Mouse (Mus musculus) left cerebral cortex, adult 18-20 months (tissue): Measurements from ENCODE around the gene Tenm2. TPM values are rescaled to one million over a fixed set of nuclear protein-coding genes. Genes with fewer than 3 reads are reported as not detected.

Source experiments
- DNase-seq, 2 experiments: peaks; one replicate each; pipeline ENCODE4 v3.0.0; 2021 to 2022; ENCODE audit warnings: low spot score in 2 of 2, mixed read lengths in 1 of 2
- total RNA-seq, 2 experiments: library from RNA; stranded (reverse); gene quantifications; 2 replicates each; pipeline ENCODE4 v1.2.3; 2021

Tenm2 gene
- total RNA-seq, 2 experiments from 2014 or later, result 74.9 to 82.1 TPM

- DNase-seq, result no peak
Measured at GRCm38 (mm10) chr11:36911406-36911805, 324.4 kb downstream of the Tenm2 start.

GRCm38 (mm10) chr11:36909036-36909435, 326.7 kb downstream of the Tenm2 start:
- no peak for DNase-seq

GRCm38 (mm10) chr11:36902302-36902701, 333.5 kb downstream of the Tenm2 start:
- DNase-seq, result no peak

GRCm38 (mm10) chr11:36893061-36893460, 342.7 kb downstream of the Tenm2 start:
- DNase-seq, result no peak

GRCm38 (mm10) chr11:36891106-36891505, 344.7 kb downstream of the Tenm2 start:
- no peak for DNase-seq

GRCm38 (mm10) chr11:36887490-36887889, 348.3 kb downstream of the Tenm2 start:
- no peak for DNase-seq

GRCm38 (mm10) chr11:36886147-36886546, 349.6 kb downstream of the Tenm2 start:
- no peak for DNase-seq

GRCm38 (mm10) chr11:36872961-36873360, 362.8 kb downstream of the Tenm2 start:
- DNase-seq, result peak in 1 of 2 experiments; percentile 3

GRCm38 (mm10) chr11:36870548-36870947, 365.2 kb downstream of the Tenm2 start:
- DNase-seq, result no peak

- no peak for DNase-seq
Measured at GRCm38 (mm10) chr11:36851690-36852089, 384.1 kb downstream of the Tenm2 start.

GRCm38 (mm10) chr11:36847451-36847850, 388.3 kb downstream of the Tenm2 start:
- no peak for DNase-seq

- no peak for DNase-seq
Measured at GRCm38 (mm10) chr11:36832855-36833254, 402.9 kb downstream of the Tenm2 start.

GRCm38 (mm10) chr11:36831511-36831910, 404.3 kb downstream of the Tenm2 start:
- no peak for DNase-seq

- DNase-seq, result no peak
Measured at GRCm38 (mm10) chr11:36824666-36825065, 411.1 kb downstream of the Tenm2 start.

- DNase-seq, result no peak
Measured at GRCm38 (mm10) chr11:36804615-36805014, 431.1 kb downstream of the Tenm2 start.

GRCm38 (mm10) chr11:36802208-36802631, 433.5 kb downstream of the Tenm2 start:
- no peak for DNase-seq

- no peak for DNase-seq
Measured at GRCm38 (mm10) chr11:36801683-36802082, 434.1 kb downstream of the Tenm2 start.

- DNase-seq, result no peak
Measured at GRCm38 (mm10) chr11:36799409-36799808, 436.4 kb downstream of the Tenm2 start.

GRCm38 (mm10) chr11:36758009-36758408, 477.8 kb downstream of the Tenm2 start:
- no peak for DNase-seq

- DNase-seq, result no peak
Measured at GRCm38 (mm10) chr11:36746286-36746685, 489.5 kb downstream of the Tenm2 start.

GRCm38 (mm10) chr11:36727800-36728199, 508.0 kb downstream of the Tenm2 start:
- peak in 1 of 2 experiments; percentile 7 for DNase-seq

- DNase-seq, result no peak
Measured at GRCm38 (mm10) chr11:36702881-36703280, 532.9 kb downstream of the Tenm2 start.

- DNase-seq, result no peak
Measured at GRCm38 (mm10) chr11:36700951-36701350, 534.8 kb downstream of the Tenm2 start.

- no peak for DNase-seq
Measured at GRCm38 (mm10) chr11:36700131-36700530, 535.6 kb downstream of the Tenm2 start.
